Mouse (Mus musculus) neural tube, embryonic 13.5 days (tissue): ENCODE measurements at regions not wholly inside any gene's neighbourhood (a gene's known extent, or its start where the extent isn't known, plus 50 kb on each side); places are given as distances from the start of the nearest gene placed in this dataset.

Experiments used
- ATAC-seq: fragments of 200-750 bp; cut with Nextera tagmentation; 2 replicates; pipeline ENCODE4 v1.8.0; 2017; ENCODE audit warnings: low read depth, mild to moderate bottlenecking, moderate TSS enrichment, moderate library complexity
- H3K27ac ChIP-seq: fragments of 300-500 bp; sonication (generic); replicated peaks from 2 replicates; pipeline ENCODE4 v1.5.1; 2015; ENCODE audit warnings: moderate library complexity, mild to moderate bottlenecking, inconsistent platforms
- H3K27me3 ChIP-seq: fragments of 300-500 bp; sonication (generic); 2 replicates; pipeline ENCODE4 v1.6.1; 2015; ENCODE audit warnings: mild to moderate bottlenecking, inconsistent platforms
- H3K36me3 ChIP-seq: fragments of 300-500 bp; sonication (generic); 2 replicates; pipeline ENCODE4 v1.6.1; 2015; ENCODE audit warnings: mild to moderate bottlenecking, inconsistent platforms
- H3K4me1 ChIP-seq: fragments of 300-500 bp; sonication (generic); replicated peaks from 2 replicates; pipeline ENCODE4 v1.6.1; 2015; ENCODE audit warnings: inconsistent platforms
- H3K4me2 ChIP-seq: fragments of 300-500 bp; sonication (generic); 2 replicates; pipeline ENCODE4 v1.6.1; 2015; ENCODE audit warnings: inconsistent platforms, mild to moderate bottlenecking, moderate library complexity
- H3K4me3 ChIP-seq: fragments of 300-500 bp; sonication (generic); 2 replicates; pipeline ENCODE4 v1.5.1; 2015; ENCODE audit warnings: mild to moderate bottlenecking, inconsistent platforms
- H3K9ac ChIP-seq: fragments of 300-500 bp; sonication (generic); 2 replicates; pipeline ENCODE4 v1.6.1; 2015; ENCODE audit warnings: moderate library complexity, mild to moderate bottlenecking, inconsistent platforms
- H3K9me3 ChIP-seq: fragments of 300-500 bp; sonication (generic); 2 replicates; pipeline ENCODE4 v1.6.1; 2016; ENCODE audit warnings: inconsistent platforms
- WGBS: fragments of 180-500 bp; shearing (Covaris S2); methylation state at CpG from one replicate; pipeline ENCODE4 v1.1.7; 2015; 5-methylcytosine and 5-hydroxymethylcytosine counted together

DNA sequence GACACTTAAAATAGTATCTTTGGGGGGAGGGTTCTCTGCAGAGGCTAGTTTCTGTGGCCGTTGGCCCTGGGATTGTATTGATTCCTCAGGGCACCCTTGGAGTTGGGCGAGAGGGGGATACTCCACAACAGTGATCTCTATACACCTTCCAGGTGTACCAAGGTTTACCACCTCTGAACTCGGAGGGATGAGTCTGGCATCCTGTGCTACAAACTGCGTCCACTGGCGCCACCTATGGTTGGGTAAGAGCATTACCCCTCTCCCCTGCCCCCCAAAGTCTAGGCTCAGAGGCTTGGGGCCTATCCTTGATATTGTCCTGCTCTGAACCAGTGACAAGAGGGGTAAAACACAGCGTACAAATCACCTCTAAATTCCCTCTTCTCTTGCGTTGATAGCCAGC, 62.2 kb downstream of the Gm17728 start:
- Histone ChIP-seq H3K4me3 (no peak overlapping the region), H3K36me3 (no peaks in the 10 kb centered on the region), H3K27ac (no peak overlapping the region), H3K9ac (no peak overlapping the region), H3K9me3 (no peaks in the 10 kb centered on the region), H3K4me2 (no peak overlapping the region), H3K27me3 (no peaks in the 10 kb centered on the region), H3K4me1 (no peaks in the 10 kb centered on the region)
- 68% methylated on average over 7 of the region's 7 CpGs for WGBS
- ATAC-seq = no peak

DNA sequence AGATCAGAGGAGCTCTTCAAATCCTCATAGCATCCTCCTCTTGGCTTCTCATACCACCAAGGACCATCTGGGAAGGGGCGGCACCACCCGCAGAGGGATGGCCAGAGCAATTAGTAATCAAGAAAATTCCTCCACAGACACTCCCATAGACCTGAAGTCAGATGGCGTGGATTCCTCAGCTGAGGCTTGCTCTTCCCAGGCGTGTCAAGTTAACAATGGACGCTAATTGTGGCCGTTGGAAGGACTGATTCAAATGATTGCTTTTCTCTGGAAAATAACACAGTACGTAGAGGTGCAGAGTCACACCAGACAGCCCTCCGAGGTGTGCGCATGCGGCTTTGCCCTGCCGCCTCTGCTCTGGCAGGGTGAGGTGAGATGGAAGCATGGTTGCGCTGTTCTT, 62.7 kb downstream of the Gm17728 start:
- no peaks in the 10 kb centered on the region for H3K4me1 ChIP-seq
- H3K4me2 ChIP-seq = no peak overlapping the region
- H3K36me3 ChIP-seq = no peaks in the 10 kb centered on the region
- H3K27me3 ChIP-seq = no peaks in the 10 kb centered on the region
- no peak for ATAC-seq
- no peak overlapping the region for H3K27ac ChIP-seq
- no peaks in the 10 kb centered on the region for H3K9me3 ChIP-seq
- H3K4me3 ChIP-seq = no peak overlapping the region
- no peak overlapping the region for H3K9ac ChIP-seq
- WGBS = 62% methylated on average over 12 of the region's 12 CpGs

DNA sequence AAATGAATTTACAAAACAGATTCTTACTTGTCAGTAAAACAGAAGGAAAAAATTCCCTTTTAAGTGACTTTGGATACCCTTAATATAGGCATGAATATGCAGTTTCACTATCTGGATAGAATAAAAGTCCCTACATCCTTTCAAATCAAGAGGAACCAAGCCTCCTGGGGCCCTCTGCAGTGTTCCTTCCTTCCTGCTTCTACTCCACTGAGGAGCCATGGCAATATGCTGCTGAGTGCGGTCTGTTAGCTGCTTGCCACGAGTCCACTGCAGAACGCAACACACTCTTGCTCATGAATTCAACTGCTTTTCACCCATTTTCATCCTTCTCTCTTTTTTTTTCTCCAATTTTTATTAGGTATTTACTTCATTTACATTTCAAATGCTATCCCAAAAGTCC, 107.5 kb downstream of the Gm17728 start:
- H3K9ac ChIP-seq = no peak overlapping the region
- no peak for ATAC-seq
- no peak overlapping the region for H3K4me2 ChIP-seq
- H3K27ac ChIP-seq = no peak overlapping the region
- H3K36me3 ChIP-seq = no peaks in the 10 kb centered on the region
- no peaks in the 10 kb centered on the region for H3K27me3 ChIP-seq
- H3K4me3 ChIP-seq = no peak overlapping the region
- no peaks in the 10 kb centered on the region for H3K9me3 ChIP-seq
- H3K4me1 ChIP-seq = no peaks in the 10 kb centered on the region
- 80% methylated on average over 3 of the region's 3 CpGs for WGBS

DNA sequence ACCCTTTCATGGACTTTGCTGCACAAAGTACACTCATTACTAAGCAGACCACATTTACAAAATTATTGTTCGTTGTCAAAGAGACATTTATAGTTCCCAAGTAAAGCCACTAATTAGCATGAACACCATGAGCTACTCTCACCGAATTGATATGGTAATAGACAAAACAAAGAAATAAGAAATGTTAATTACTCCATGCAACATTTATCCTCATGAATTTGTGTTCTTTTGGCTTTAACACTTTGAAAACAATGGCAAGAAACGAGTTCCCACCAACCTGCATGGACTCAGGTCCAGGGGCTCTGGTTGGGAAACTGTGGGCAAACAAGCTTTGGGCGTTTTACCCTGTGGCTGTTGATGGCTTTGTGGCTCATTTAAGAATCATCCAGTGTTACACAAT, 114.2 kb downstream of the Gm17728 start:
- 24% methylated on average over 4 of the region's 4 CpGs for WGBS
- Histone ChIP-seq H3K4me2 (no peak overlapping the region), H3K9me3 (no peaks in the 10 kb centered on the region), H3K27ac (no peak overlapping the region), H3K4me3 (no peak overlapping the region), H3K27me3 (no peaks in the 10 kb centered on the region), H3K36me3 (no peaks in the 10 kb centered on the region), H3K4me1 (peaks cover 12% of the 10 kb centered on the region), H3K9ac (no peak overlapping the region)
- peak; percentile 50 for ATAC-seq

DNA sequence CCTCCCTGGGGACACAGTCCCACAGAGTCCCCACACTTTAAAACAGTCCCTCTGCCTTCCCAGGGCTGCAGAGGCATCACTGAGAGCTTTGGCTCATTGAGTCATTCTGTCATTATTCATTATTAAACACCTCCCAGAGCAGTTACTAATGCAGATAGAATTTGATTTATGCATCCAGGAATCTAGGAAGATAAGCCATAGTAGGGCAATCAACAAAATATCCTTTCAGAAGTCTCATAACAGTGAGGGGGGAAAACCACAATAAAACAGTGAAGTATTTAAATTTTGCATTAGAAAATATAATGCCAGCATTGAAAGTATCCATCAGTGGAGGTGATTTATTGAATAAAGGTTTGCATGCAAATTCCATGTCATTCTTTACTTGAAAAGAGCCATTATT, 116.5 kb downstream of the Gm17728 start:
- H3K27ac ChIP-seq = 0 out of 2 replicates have a peak overlapping the region, but pooled peaks have one; percentile 29
- H3K4me2 ChIP-seq = no peak overlapping the region
- ATAC-seq = no peak

DNA sequence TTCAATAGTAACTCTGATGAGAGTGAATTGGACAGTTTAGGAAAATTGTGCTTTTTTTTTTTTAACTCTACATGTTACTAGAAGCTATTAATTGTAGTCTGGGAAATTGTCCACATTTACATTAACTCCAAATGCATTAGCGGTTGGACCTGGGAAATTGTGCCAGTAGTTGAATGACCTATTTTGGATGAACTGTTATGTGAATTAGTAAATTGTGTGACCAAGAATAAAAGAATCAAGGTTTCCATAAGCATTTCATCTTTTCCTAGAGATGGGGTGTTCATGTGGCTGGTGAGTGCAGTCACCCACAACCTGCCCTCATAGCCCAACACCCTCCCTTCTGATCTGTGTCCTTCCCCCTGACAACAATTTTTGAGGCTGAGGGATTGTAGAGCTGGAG, 118.3 kb downstream of the Gm17728 start:
- Histone ChIP-seq H3K27me3 (no peaks in the 10 kb centered on the region), H3K9me3 (peaks cover 5% of the 10 kb centered on the region), H3K4me3 (no peak overlapping the region), H3K9ac (no peak overlapping the region), H3K4me2 (no peak overlapping the region), H3K27ac (no peak overlapping the region), H3K36me3 (no peaks in the 10 kb centered on the region), H3K4me1 (peaks cover 18% of the 10 kb centered on the region)
- no peak for ATAC-seq
- WGBS = 97% methylated on average over 1 of the region's 1 CpGs

More for the DNA sequence above, 116.5 kb downstream of the Gm17728 start:
- H3K9me3 ChIP-seq = peaks cover 5% of the 10 kb centered on the region
- H3K4me1 ChIP-seq = peaks cover 16% of the 10 kb centered on the region
- H3K4me3 ChIP-seq = no peak overlapping the region
- H3K9ac ChIP-seq = no peak overlapping the region
- no peaks in the 10 kb centered on the region for H3K27me3 ChIP-seq
- no peaks in the 10 kb centered on the region for H3K36me3 ChIP-seq

DNA sequence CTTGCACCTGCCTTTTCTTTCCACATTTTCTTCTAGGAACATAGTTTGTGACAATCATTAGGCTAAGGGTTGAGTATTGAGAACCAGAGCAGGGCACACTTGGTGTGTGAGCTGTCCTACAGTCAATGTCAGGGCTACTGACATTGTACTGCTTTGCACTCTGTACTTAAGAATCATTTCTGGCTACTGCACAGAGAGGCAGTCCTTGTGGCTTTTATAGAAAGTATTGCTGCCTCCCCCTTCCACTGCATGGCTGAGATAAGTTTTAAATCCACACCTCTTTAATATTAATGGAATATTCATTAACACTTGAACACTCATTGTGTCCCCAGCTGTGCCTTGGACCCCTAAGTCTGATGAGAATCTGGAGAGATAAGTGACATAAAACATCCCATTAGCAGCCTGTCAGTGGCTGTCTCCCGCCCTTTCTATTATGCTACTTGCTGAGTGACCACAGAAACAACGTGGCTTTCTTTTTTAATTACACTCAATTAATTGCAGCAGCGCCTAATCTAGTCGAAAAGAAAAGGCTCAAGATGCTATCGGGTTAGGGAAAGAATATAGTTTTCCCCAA, 121.5 kb downstream of the Gm17728 start:
- no peak overlapping the region for H3K4me2 ChIP-seq
- H3K27me3 ChIP-seq = no peaks in the 10 kb centered on the region
- no peak overlapping the region for H3K4me3 ChIP-seq
- H3K9ac ChIP-seq = no peak overlapping the region
- H3K27ac ChIP-seq = no peak overlapping the region
- no peaks in the 10 kb centered on the region for H3K36me3 ChIP-seq
- H3K4me1 ChIP-seq = peaks cover 6% of the 10 kb centered on the region
- H3K9me3 ChIP-seq = peaks cover 5% of the 10 kb centered on the region
- ATAC-seq = no peak
- WGBS = 44% methylated on average over 5 of the region's 5 CpGs

DNA sequence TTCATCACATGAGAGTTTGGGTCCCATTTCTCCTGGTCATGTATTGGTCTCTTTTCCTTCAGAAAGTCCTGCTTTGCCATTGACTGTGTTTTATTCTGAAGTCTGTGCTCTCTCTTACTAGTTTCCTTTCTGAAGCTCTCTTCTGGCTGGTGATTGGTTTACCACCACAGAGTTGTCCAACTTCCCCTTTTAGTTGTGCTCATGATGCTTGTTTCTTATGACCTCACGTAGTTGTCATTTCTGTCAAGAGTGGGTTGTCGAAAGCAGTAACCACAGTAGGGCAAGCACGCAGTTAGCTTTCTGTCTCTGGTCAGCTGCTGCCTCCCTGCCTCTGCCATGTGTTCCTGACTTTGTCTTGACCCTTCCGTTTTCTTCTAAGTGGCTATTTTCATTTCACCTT, 112.0 kb downstream of the Pabpc6 start:
- H3K4me2 ChIP-seq = no peak overlapping the region
- H3K4me1 ChIP-seq = no peaks in the 10 kb centered on the region
- no peak overlapping the region for H3K4me3 ChIP-seq
- no peaks in the 10 kb centered on the region for H3K27me3 ChIP-seq
- ATAC-seq = no peak
- no peaks in the 10 kb centered on the region for H3K9me3 ChIP-seq
- WGBS = 96% methylated on average over 4 of the region's 4 CpGs
- no peaks in the 10 kb centered on the region for H3K36me3 ChIP-seq
- no peak overlapping the region for H3K27ac ChIP-seq
- no peak overlapping the region for H3K9ac ChIP-seq

DNA sequence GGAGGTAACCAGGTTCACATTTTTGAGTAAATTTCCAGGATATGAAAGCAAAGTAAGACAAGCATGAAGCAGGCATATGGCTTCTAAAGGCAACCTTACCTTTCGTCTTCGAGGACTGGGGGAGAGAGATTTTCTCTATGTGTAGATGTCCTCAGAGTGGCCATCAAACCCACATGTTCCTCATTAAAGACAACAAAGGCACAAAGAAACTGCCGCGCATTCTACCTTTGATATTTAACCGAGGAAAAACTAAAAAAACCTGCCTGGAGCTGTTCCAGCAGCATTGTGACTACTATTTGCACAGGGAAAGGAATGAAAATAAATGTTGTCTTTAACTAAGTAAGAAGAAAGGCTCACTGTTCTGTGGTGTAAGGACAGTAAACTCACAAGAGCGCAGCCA, 102.7 kb downstream of the Pabpc6 start:
- H3K4me2 ChIP-seq = no peak overlapping the region
- 54% methylated on average over 6 of the region's 6 CpGs for WGBS
- no peaks in the 10 kb centered on the region for H3K36me3 ChIP-seq
- H3K9ac ChIP-seq = no peak overlapping the region
- no peak overlapping the region for H3K4me3 ChIP-seq
- H3K27me3 ChIP-seq = no peaks in the 10 kb centered on the region
- no peaks in the 10 kb centered on the region for H3K9me3 ChIP-seq
- ATAC-seq = no peak
- H3K4me1 ChIP-seq = 0 out of 2 replicates have a peak, but pooled peaks cover 6% of the 10 kb centered on the region
- no peak overlapping the region for H3K27ac ChIP-seq

DNA sequence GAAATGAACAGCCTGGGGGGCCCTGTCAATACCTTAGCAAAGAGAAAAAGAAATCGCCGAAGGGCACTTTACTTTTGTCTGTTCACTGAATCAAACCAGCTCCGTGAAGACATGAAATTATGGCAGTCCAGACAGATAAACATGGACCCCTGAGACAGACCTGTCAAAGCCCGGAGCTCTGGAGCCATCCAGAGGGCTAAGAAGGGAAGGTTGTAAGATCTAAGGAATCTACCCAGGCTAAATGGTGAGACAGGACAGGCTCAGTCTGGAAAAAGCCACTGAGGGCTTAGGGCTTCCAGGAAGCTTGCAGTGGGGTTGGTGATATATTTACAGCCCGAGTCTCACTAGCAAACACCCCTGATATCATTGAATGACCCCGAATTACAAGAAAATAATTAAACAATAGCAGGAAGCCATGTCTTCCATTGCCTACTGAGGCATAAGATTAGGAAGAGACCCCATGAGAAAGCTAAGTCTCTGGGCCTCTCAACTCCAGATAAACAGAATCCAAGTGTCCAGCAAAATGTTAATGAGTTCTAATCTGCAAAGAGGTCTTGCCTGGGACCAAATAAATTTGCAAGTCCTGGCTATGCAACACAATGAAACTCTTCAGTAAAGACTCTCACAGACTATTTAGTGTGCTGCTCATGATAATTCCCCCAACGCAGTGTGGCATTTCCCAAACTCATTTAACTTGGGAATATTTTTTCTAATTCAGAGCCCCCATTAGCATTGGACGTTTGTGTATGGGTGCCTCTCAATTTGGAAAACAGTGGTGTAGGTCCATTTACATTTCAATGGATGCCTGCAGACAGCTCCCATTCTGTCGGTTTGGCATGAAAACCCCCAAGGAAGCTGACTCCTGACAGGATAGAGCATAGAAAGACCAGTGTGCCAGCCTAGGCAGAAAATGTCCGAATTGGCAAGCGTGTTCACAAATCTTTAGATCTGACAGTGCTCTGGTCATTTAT, 89.8 kb downstream of the Pabpc6 start:
- Histone ChIP-seq H3K9me3 (0 out of 2 replicates have a peak, but pooled peaks cover 3% of the 10 kb centered on the region), H3K27me3 (no peaks in the 10 kb centered on the region), H3K9ac (no peak overlapping the region), H3K4me1 (peaks cover 12% of the 10 kb centered on the region; the same call in 1 of the 2 replicates), H3K4me2 (no peak overlapping the region), H3K4me3 (no peak overlapping the region), H3K27ac (peak overlapping the region; percentile 59), H3K36me3 (no peaks in the 10 kb centered on the region)
- ATAC-seq = peak; percentile 92
- WGBS = 14% methylated on average over 11 of the region's 11 CpGs

DNA sequence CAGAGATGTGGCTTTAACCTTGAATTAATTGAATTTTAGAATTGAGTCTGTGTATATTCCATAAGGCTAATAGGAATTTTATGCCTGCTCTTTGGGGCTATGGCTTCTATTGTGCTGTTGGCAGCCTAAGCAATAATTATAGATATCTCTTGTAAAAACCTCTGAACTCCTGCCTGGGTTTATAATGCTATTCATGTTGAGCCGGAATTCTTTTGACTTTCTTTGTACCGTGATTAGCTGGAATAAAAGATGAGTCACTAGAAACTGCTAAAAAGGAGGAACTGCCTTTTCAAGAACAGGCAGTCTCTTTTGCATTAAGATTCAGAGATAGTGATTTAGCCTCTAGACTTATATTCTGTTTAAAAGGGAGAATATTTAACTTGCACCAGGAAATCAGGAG, 71.4 kb downstream of the Pabpc6 start:
- Histone ChIP-seq H3K4me3 (no peak overlapping the region), H3K4me1 (no peaks in the 10 kb centered on the region), H3K27me3 (no peaks in the 10 kb centered on the region), H3K27ac (no peak overlapping the region), H3K4me2 (no peak overlapping the region), H3K36me3 (no peaks in the 10 kb centered on the region), H3K9me3 (no peaks in the 10 kb centered on the region), H3K9ac (no peak overlapping the region)
- ATAC-seq = no peak
- 22% methylated on average over 2 of the region's 2 CpGs for WGBS

DNA sequence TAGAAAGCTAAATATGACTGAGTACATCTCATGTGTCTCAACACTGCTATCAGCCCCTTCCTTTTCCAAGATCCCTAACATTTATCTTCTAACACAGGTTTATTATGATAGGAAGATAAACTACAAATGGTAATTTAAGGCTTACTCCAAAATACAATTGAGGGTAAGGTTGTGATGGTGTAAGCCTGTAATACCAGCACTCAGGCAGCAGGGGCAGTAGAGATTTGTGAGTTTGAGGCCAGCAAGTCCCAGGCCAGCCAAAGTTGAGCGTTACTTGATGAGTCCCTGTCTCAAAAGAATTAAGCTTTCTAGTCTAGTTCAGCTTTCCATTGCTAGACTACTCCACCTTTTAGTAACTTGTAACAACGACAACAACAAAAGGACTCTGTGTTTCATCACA, 69.1 kb downstream of the Pabpc6 start:
- Histone ChIP-seq H3K27me3 (no peaks in the 10 kb centered on the region), H3K4me3 (no peak overlapping the region), H3K4me2 (no peak overlapping the region), H3K4me1 (no peaks in the 10 kb centered on the region), H3K36me3 (no peaks in the 10 kb centered on the region), H3K9me3 (no peaks in the 10 kb centered on the region), H3K27ac (no peak overlapping the region), H3K9ac (no peak overlapping the region)
- WGBS = 75% methylated on average over 2 of the region's 2 CpGs
- ATAC-seq = no peak
